Mouse (Mus musculus) E14TG2a.4 (cell line): ENCODE results near the gene Pdzrn3.

Experiments used
- CTCF ChIP-seq: conservative IDR thresholded peaks from 2 replicates; pipeline ENCODE4 v1.5.1; 2014; ENCODE audit warnings: low read length
- NANOG ChIP-seq: IDR thresholded peaks from 2 replicates; pipeline ENCODE4 v1.6.1; 2014; ENCODE audit warnings: borderline replicate concordance, low read length, mixed read lengths
- POU5F1 ChIP-seq: IDR thresholded peaks from 2 replicates; pipeline ENCODE4 v1.6.1; 2014; ENCODE audit warnings: low read length, borderline replicate concordance

DNA sequence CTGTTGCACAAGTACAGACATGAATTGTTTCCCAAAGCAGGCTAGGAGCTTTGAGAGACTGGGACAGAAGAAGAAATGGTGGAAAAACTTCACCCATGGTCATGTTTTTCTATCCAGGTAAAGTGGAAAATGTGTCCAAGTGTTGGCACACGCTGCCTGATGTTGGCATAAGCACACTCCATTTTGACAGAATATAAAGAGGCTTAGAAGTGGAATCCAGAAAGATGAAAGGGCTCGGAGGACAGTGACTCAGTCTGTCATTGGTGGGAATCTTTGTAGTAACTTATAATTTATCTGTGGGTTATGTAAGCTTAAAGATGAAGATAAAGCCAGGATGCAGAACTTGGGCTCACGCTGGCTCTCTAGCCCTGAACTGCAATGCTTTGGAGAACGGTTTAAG lies 5.2 kb upstream of the Pdzrn3 start:
- TF ChIP-seq CTCF (no peak), NANOG (no peak), POU5F1 (no peak)
